Mouse (Mus musculus) midbrain, embryonic 14.5 days (tissue): ENCODE measurements around the gene Cerk. TPM values are rescaled to one million over a fixed set of nuclear protein-coding genes. Genes with fewer than 3 reads are reported as not detected.
"Not testable (repeated sequence)": the region's sequence is repeated elsewhere in the genome, so short reads cannot be mapped to it uniquely, and the experiment has no call there.

Experiments
- ATAC-seq: fragments of 200-750 bp; cut with Nextera tagmentation; 2 replicates; pipeline ENCODE4 v1.8.0; 2017; ENCODE audit warnings: moderate number of reproducible peaks, moderate library complexity; ENCODE audit not compliant: low FRiP score, low TSS enrichment
- DNase-seq: peaks from one replicate; pipeline ENCODE4 v3.0.0-alpha.2; 2015
- H3K27ac ChIP-seq: fragments of 300-500 bp; sonication (generic); replicated peaks from 2 replicates; pipeline ENCODE4 v1.5.1; 2014; ENCODE audit warnings: mild to moderate bottlenecking, low read depth, low read length, moderate library complexity
- H3K27me3 ChIP-seq: fragments of 300-500 bp; sonication (generic); 2 replicates; pipeline ENCODE4 v1.6.1; 2014; ENCODE audit warnings: low read length, control low read depth, mixed read lengths; ENCODE audit not compliant: control insufficient read depth, insufficient read depth
- H3K36me3 ChIP-seq: fragments of 300-500 bp; sonication (generic); 2 replicates; pipeline ENCODE4 v1.6.1; 2014; ENCODE audit warnings: low read length, control low read depth; ENCODE audit not compliant: control insufficient read depth, insufficient read depth
- H3K4me1 ChIP-seq: fragments of 300-500 bp; sonication (generic); 2 replicates; pipeline ENCODE4 v1.6.1; 2014; ENCODE audit warnings: mild to moderate bottlenecking, antibody characterized with exemption, low read length, control low read depth; ENCODE audit not compliant: control insufficient read depth, insufficient read depth
- H3K4me2 ChIP-seq: fragments of 300-500 bp; sonication (generic); 2 replicates; pipeline ENCODE4 v1.6.1; 2014; ENCODE audit warnings: mild to moderate bottlenecking, low read length, moderate library complexity
- H3K4me3 ChIP-seq: fragments of 300-500 bp; sonication (generic); replicated peaks from 2 replicates; pipeline ENCODE4 v1.5.1; 2014; ENCODE audit warnings: low read depth, low read length
- H3K9ac ChIP-seq: fragments of 300-500 bp; sonication (generic); replicated peaks from 2 replicates; pipeline ENCODE4 v1.6.1; 2014; ENCODE audit warnings: mild to moderate bottlenecking, low read length, moderate library complexity
- H3K9me3 ChIP-seq: fragments of 300-500 bp; sonication (generic); 2 replicates; pipeline ENCODE4 v1.6.1; 2016; ENCODE audit warnings: low read length, control low read depth, mixed read lengths; ENCODE audit not compliant: control insufficient read depth
- WGBS: fragments of 180-500 bp; shearing (Covaris S2); extraction: QIAGEN DNeasy Blood & Tissue Kit; methylation state at CpG from one replicate; pipeline ENCODE4 v1.1.7; 2014; 5-methylcytosine and 5-hydroxymethylcytosine counted together
- polyA plus RNA-seq: library from polyadenylated mRNA; unstranded; fragments of >200 nt; fragmentation: Nextera tagmentation; extraction: Ambion mirVana; gene quantifications from 2 replicates; pipeline ENCODE4 v1.2.1, GENCODE M21; 2014

Gene Cerk
- polyA plus RNA-seq, 1 experiment from 2014 or later = 23.5 TPM

DNA sequence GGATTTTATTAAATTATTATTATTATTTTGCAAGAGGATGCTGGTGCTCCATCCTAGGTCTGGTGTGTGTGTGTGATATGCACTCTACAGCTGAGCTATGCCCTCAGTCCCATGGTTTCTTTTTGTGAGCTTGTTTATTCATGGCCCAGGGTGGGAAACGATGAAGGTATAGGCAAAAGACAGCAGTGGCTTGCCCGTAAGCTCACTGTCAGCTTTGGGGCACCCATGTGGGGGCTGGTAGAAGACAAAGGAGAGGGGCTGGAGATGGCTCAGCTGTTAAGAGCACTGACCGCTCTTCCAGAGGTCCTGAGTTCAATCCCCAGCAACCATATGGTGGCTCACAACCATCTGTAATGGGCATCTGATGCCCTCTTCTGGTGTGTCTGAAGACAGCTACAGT is 4.6 kb downstream of the Cerk start:
- not testable (repeated sequence) for H3K27me3 ChIP-seq
- WGBS = 94% methylated on average over 3 of the region's 3 CpGs

DNA sequence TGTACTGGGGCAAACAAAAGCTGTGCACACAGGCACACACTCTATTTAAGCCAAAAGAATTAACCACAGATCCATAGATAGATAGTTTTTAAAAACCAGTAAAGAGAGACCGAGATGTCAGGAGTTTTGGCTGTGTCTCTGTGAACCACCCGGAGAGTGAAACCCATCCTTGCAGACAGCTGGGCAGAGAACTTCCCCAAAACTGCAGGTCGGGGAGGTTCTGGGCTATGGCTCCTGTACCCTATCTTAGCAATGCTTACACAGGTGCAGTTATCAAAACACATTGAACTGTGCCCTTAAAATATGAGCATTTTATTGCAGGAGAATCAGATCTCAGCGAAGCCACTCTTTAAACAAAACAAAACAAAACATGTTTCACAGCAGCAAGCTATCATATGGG is 5.5 kb downstream of the Cerk start:
- no peak overlapping the region for H3K4me3 ChIP-seq
- ATAC-seq (no peak), DNase-seq (no peak)
- H3K4me1 ChIP-seq = peaks cover 19% of the 10 kb centered on the region
- no peaks in the 10 kb centered on the region for H3K27me3 ChIP-seq
- 84% methylated on average over 4 of the region's 4 CpGs for WGBS
- no peaks in the 10 kb centered on the region for H3K36me3 ChIP-seq
- no peak overlapping the region for H3K27ac ChIP-seq
- H3K9me3 ChIP-seq = no peaks in the 10 kb centered on the region
- H3K4me2 ChIP-seq = no peak overlapping the region
- H3K9ac ChIP-seq = no peak overlapping the region

More for the DNA sequence above, 4.6 kb downstream of the Cerk start:
- not testable (repeated sequence) for H3K4me3 ChIP-seq, H3K9ac ChIP-seq, H3K4me2 ChIP-seq, H3K9me3 ChIP-seq, H3K27ac ChIP-seq, ATAC-seq, H3K36me3 ChIP-seq, DNase-seq
- H3K4me1 ChIP-seq = peaks cover 19% of the 10 kb centered on the region

DNA sequence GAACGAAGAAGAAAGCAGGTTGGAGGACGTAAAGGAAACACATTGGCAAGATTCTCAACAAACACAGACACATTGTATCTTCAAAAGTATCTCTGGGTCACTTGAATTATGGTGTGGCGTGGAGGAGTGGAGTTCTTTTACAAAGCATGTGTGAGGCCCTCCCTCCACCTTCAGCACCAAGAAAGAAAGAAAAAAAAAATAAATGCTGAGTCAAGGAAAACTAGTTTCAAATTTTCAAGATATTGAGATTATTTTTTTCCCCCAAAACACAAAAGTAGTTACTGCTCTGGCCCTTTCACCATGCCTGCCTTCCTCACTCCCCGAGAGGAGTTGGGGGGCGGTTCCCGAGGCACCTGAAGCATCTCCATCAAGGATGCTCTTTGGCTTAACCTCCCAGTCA is 7.3 kb downstream of the Cerk start:
- H3K4me1 ChIP-seq = peaks cover 11% of the 10 kb centered on the region; the same call in 1 of the 2 replicates
- ATAC-seq = no peak
- no peak overlapping the region for H3K27ac ChIP-seq
- H3K4me2 ChIP-seq = no peak overlapping the region
- H3K27me3 ChIP-seq = no peaks in the 10 kb centered on the region
- H3K4me3 ChIP-seq = no peak overlapping the region
- no peak for DNase-seq
- no peaks in the 10 kb centered on the region for H3K36me3 ChIP-seq
- 91% methylated on average over 6 of the region's 6 CpGs for WGBS
- H3K9ac ChIP-seq = no peak overlapping the region
- no peaks in the 10 kb centered on the region for H3K9me3 ChIP-seq

DNA sequence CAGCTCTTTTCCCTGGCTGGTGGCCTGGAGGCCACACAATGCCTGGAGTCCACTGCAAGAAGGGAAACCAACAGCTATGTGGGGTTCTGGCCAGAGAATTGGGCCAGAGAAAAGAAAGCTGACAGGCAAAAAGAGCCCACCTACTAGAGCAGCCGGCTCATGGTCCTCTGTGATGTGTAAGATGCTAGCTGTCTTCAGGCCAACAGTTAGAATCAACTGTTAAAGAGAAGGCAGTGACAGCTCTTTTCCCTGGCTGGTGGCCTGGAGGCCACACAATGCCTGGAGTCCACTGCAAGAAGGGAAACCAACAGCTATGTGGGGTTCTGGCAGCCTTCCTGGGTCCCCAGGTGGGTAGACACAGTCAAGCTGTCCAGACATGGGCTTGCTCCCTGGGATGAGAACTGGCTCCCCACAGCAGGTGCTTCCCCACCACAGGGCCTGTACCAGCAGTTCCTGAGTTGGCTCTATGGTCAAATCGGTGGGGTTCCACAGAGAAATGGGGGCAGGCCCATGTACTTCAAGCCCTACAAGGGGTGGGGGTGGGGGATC is 8.2 kb downstream of the Cerk start:
- not testable (repeated sequence) for H3K9ac ChIP-seq, H3K4me2 ChIP-seq, H3K27me3 ChIP-seq, H3K9me3 ChIP-seq, H3K36me3 ChIP-seq, H3K4me3 ChIP-seq, H3K27ac ChIP-seq, DNase-seq, ATAC-seq
- 91% methylated on average over 2 of the region's 2 CpGs for WGBS
- H3K4me1 ChIP-seq = peaks cover 11% of the 10 kb centered on the region; the same call in 1 of the 2 replicates

DNA sequence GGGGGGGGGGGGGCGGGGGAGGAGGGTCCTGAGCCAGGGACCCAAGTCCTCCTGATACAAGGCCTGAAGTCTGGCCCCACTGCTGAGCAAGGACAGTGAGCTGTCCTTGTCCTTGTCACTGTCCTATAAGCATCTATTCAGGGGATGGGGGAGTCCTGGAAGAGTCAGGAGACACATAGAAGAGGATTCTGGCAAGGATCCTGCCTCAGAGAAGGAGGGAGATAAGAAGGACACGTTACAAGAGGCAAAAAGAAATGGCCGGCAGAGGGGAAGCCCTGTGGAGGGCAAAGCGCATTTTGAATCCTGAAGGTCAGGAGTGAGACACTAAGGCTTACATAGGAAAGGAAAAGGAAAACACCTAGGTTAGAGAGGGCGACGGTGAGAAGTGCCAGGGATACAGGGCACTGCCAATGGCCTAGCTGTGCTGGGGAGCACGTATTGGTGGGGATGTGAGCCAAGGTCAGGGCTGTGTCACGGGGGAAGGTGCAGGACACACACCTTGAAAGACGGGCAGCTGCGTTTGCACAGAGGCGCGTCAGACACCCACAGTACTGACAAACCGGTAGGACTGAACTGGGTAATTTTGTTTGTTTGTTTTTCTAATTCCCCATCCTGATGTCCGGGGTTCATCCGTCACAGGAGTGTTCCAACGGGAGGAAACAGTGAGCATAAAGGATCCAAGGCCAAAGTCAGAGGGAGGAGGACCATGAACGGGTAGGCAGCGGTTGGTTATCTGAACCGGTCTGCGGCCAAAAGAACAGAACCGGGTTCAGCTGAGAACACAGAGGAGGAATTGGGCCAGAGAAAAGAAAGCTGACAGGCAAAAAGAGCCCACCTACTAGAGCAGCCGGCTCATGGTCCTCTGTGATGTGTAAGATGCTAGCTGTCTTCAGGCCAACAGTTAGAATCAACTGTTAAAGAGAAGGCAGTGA is 8.9 kb downstream of the Cerk start:
- Histone ChIP-seq H3K4me3 (no peak overlapping the region), H3K27ac (no peak overlapping the region), H3K4me2 (no peak overlapping the region), H3K4me1 (0 out of 2 replicates have a peak, but pooled peaks cover 8% of the 10 kb centered on the region), H3K36me3 (no peaks in the 10 kb centered on the region), H3K9ac (no peak overlapping the region), H3K27me3 (no peaks in the 10 kb centered on the region), H3K9me3 (no peaks in the 10 kb centered on the region)
- 91% methylated on average over 21 of the region's 22 CpGs for WGBS
- DNase-seq (no peak), ATAC-seq (no peak)

DNA sequence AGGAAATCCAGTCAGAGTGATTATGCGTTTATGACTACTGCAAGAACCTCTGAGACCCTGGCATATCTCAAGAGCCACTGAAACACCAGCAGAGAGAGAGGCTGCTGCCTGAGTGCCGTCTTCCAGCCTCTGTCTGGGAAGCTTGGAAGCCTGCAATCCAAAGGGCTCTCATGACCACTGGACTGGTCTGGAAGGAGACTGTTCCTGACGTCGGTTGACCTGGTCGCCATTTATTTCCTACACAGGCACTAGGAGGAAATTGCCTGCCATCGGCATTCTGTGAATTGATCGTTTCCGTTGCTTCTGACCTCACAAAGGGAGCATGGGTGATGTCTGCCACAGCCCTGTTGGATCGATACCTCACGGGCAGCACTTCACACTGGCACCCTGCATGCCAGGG is 9.8 kb downstream of the Cerk start:
- Histone ChIP-seq H3K4me2 (no peak overlapping the region), H3K27ac (no peak overlapping the region), H3K36me3 (no peaks in the 10 kb centered on the region), H3K4me3 (no peak overlapping the region), H3K4me1 (0 out of 2 replicates have a peak, but pooled peaks cover 8% of the 10 kb centered on the region), H3K9me3 (no peaks in the 10 kb centered on the region), H3K9ac (no peak overlapping the region), H3K27me3 (no peaks in the 10 kb centered on the region)
- DNase-seq (no peak), ATAC-seq (no peak)
- WGBS = 91% methylated on average over 10 of the region's 10 CpGs

DNA sequence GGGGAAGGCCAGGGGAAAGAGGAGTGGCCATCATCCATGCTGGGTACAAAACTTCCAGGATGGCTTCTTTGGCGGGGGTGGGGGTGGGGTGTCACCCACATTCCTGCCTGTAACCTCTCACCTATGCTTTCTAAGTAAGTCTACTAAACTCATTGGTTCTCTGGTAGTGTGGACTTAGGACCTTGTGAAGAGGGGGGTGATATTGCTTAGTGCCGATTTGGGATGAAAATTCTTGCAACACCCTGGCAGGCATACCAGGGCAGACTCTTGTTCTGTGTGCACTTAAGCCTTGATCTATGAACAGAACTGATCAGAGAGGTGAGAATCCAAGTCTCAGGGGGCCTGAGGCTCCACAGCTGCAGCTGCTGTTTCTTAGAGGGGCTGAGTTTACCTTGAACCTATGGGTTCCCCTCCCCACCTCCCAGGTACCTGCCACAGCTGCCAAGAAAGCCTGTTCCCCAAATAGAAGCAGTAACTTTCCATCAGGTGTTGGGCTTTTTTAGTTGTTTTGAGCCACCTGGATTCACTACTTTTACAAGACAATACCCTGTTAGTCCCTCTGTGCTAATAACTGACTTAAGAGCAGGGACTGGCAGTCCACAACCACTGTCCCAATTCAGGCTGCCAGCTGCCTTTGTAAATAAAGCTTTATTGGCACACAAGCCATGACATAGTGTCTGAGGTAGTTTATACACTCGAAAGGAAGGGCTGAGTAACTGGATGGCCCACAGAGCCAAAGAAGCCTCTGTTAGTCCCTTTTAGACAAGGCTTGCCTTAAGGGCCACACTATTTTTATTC is 10.5 kb downstream of the Cerk start:
- DNase-seq (no peak), ATAC-seq (no peak)
- Histone ChIP-seq H3K27me3 (no peaks in the 10 kb centered on the region), H3K4me2 (no peak overlapping the region), H3K9me3 (no peaks in the 10 kb centered on the region), H3K4me3 (no peak overlapping the region), H3K36me3 (no peaks in the 10 kb centered on the region), H3K9ac (no peak overlapping the region), H3K27ac (no peak overlapping the region), H3K4me1 (0 out of 2 replicates have a peak, but pooled peaks cover 8% of the 10 kb centered on the region)
- WGBS = 86% methylated on average over 3 of the region's 3 CpGs

DNA sequence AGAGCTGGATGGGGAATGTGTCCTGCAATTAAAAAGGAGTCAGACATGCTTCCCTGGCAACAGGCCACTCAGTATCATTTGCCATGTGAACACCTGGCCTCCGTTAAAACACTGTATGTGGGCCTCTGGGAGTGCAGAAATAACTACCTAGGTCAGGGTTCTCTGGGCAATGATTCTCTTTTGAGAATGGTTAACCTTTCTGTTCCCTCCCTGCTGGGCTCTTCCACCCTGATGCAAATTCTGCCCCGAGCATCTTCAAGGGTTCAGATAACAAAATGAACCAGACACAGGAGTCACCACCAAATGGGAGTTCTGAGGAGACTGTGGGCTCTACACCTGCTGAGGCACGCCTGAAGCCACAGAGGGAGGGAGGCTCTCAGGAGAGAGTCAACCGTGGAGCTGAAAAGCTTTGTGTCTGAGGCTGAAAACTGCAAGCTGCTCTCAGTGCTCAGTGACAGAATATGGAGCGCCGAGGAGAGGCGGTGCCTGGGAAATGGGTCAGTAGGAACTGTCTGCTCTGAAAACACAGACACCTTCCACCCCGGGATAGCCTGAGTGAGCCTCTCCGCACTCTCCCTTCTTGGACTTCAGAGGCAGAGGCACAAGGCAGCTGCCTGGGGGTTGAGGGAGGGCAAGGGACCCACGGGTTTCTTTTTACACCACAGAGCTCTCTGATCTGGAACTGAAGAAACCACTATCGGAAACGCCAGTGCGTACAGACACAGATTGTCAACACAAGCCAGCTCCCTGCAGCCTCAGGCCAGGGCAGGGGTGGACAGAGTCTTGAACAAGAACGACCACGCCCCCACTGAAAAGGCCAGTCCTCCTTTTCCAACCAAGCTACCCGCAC is 12.6 kb downstream of the Cerk start:
- Histone ChIP-seq H3K9me3 (no peaks in the 10 kb centered on the region), H3K4me1 (peaks cover 16% of the 10 kb centered on the region), H3K9ac (no peak overlapping the region), H3K36me3 (no peaks in the 10 kb centered on the region), H3K27ac (no peak overlapping the region), H3K4me2 (no peak overlapping the region), H3K27me3 (no peaks in the 10 kb centered on the region), H3K4me3 (no peak overlapping the region)
- ATAC-seq (no peak), DNase-seq (no peak)
- WGBS = 42% methylated on average over 16 of the region's 16 CpGs
